Mouse (Mus musculus): ENCODE results near the gene Zfp446. TPM values are rescaled to one million over a fixed set of nuclear protein-coding genes. Genes with fewer than 3 reads are reported as not detected.

The Zfp446 gene
- polyA plus RNA-seq, 1 experiment from 2014 or later = 9.6 TPM

DNA sequence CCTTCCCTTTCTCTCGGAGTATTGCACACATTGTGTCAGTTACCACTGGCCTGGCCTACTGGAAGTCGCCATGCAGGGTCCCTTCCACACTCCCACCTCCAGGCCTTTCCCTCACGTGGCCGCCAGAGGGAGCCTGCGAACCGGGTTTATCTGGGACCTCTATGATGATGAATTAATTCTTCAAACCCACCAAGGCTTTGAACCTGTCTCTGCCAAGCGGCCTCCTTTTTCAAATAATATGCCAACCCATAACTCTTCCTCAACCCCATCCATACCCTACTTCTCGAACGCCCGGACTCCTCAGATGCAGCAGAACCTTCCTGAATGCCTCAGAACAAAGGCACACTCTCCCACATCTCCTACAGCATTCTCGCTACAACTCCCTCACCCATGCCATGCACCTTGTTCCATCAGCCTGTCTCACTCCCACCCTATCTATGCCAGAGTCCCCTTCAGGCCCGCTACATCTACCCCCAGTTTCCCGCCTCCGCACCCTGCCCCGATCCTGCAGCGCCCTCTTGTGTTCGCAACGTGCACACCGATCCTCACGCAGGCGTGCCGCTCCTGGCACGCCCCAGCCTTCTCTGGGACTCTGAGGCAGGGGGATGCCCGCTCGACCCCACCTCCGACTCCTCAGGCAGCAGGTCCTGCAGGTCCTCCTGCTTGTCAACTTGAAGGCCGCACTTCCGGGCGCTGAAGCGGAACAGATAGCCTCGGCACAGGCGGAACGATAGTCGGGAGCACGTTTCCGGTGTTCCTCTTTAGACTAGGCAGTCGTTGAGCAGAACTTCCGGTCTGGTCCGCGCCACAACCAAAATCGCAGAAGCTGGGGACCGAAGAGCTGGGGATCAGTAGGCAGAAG, 31.7 kb downstream of the Zfp446 start:
- Histone ChIP-seq H3K27me3 (ENCODE audit: control insufficient read depth, insufficient read depth, low read length) (peaks cover 8% of the 10 kb centered on the region), H3K9me3 (ENCODE audit: control insufficient read depth, low read length) (no peaks in the 10 kb centered on the region), H3K4me1 (ENCODE audit: control insufficient read depth, insufficient read depth, low read length) (peaks cover 16% of the 10 kb centered on the region), H3K36me3 (ENCODE audit: control insufficient read depth, insufficient read depth, low read length) (peaks cover 10% of the 10 kb centered on the region; the same call in 1 of the 2 replicates), H3K27ac (ENCODE audit: low read depth, low read length) (peak overlapping the region; percentile 93), H3K9ac (ENCODE audit: low read length) (peak overlapping the region; percentile 82), H3K4me3 (ENCODE audit: low read depth, low read length) (peak overlapping the region; percentile 56), H3K4me2 (peak overlapping the region; percentile 53)
- ATAC-seq (ENCODE audit: low FRiP score) (peak; percentile 92), DNase-seq (ENCODE audit: low spot score, missing footprints) (peak; percentile 100)
- WGBS = under 1% methylated on average over 42 of the region's 42 CpGs

DNA sequence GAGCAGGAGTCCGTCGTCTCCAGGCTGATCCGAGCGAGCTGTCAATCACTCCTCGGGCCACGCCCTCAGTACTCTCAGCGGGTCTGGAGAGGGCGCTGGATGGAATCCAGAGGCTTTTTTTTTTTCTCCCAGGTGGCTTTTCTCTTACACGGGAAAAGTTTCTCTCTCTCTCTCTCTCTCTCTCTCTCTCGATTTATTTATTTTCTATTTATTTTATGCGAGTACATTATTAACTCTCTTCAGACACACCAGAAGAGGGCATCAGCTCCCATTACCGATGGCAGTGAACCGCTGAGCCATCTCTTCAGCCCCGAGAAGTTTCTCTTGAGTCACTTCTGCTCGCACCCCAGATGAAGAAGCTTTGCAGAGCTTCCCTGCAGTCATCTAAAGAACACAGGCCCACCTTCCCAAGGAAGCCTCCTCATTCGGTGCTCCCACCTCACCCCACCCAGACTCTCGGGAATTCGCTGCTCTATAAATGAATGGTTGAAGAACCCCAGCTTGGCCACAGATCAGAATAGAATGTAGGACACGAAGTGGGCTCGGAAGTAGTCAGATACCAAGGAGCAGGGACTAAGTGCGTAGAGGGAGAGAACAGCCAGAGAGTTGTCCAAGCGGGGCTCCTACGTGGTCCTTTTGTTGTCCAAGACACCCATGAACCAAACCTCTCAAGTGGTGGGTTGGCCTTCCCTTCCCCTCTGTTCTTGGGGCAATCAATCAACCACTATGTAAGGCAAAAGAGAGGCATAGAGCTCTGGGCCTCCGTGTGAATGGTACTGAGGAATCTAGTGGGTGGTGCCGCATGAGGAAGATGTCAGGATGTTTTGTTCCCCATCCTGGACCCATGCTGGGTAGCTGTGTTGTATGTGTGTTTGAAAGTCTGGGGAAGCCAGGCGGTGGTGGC, 32.6 kb downstream of the Zfp446 start, which contains the start of gene Zbtb45:
Gene Zbtb45 (minus strand): TSS at position 30 of the 904 bp plus-strand sequence.
- peaks cover 10% of the 10 kb centered on the region; the same call in 1 of the 2 replicates for H3K36me3 ChIP-seq (ENCODE audit: control insufficient read depth, insufficient read depth, low read length)
- H3K4me2 ChIP-seq = peak within 1 kb of the TSS; percentile 53
- peak; percentile 1; the same call in 1 of the 2 replicates for ATAC-seq (ENCODE audit: low FRiP score)
- H3K27me3 ChIP-seq (ENCODE audit: control insufficient read depth, insufficient read depth, low read length) = peaks cover 8% of the 10 kb centered on the region
- H3K4me1 ChIP-seq (ENCODE audit: control insufficient read depth, insufficient read depth, low read length) = peaks cover 16% of the 10 kb centered on the region
- no peaks in the 10 kb centered on the region for H3K9me3 ChIP-seq (ENCODE audit: control insufficient read depth, low read length)
- 16% methylated on average over 26 of the region's 26 CpGs for WGBS
- peak within 1 kb of the TSS; percentile 56 for H3K4me3 ChIP-seq (ENCODE audit: low read depth, low read length)
- H3K9ac ChIP-seq (ENCODE audit: low read length) = peak within 1 kb of the TSS; percentile 82
- DNase-seq (ENCODE audit: low spot score, missing footprints) = peak; percentile 90
- H3K27ac ChIP-seq (ENCODE audit: low read depth, low read length) = peak within 1 kb of the TSS; percentile 93

DNA sequence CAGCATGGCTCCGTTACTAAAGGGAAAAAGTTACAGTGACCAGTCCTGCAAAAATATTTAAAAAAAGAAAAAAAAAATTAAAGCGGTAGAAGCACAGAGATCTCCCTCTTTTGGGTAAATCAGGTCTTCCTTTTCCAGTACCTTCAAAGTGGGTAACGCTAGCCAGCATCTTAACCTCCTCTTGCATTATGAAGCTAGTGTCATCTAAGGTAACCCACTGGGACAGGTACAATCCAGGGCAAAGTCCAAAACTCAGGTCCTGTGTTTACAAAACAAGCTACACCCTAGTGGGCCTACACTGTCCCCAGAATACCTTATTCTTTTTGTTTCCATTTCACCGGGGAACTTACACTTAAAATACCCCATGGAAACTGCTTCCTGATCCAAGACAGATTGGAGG, 36.0 kb downstream of the Zfp446 start:
- no peak overlapping the region for H3K9ac ChIP-seq (ENCODE audit: low read length)
- peaks cover 9% of the 10 kb centered on the region; the same call in 1 of the 2 replicates for H3K4me1 ChIP-seq (ENCODE audit: control insufficient read depth, insufficient read depth, low read length)
- no peak overlapping the region for H3K27ac ChIP-seq (ENCODE audit: low read depth, low read length)
- ATAC-seq (ENCODE audit: low FRiP score) = no peak
- H3K9me3 ChIP-seq (ENCODE audit: control insufficient read depth, low read length) = no peaks in the 10 kb centered on the region
- DNase-seq (ENCODE audit: low spot score, missing footprints) = no peak
- no peak overlapping the region for H3K4me2 ChIP-seq
- no peak overlapping the region for H3K4me3 ChIP-seq (ENCODE audit: low read depth, low read length)
- H3K36me3 ChIP-seq (ENCODE audit: control insufficient read depth, insufficient read depth, low read length) = no peaks in the 10 kb centered on the region
- no peaks in the 10 kb centered on the region for H3K27me3 ChIP-seq (ENCODE audit: control insufficient read depth, insufficient read depth, low read length)
- 64% methylated on average over 4 of the region's 4 CpGs for WGBS

GRCm38 (mm10) chr7:13014275-13014839, 36.7 kb downstream of the Zfp446 start:
- Histone ChIP-seq H3K4me1 (ENCODE audit: control insufficient read depth, insufficient read depth, low read length) (peaks cover 6% of the 10 kb centered on the region; the same call in 1 of the 2 replicates), H3K9me3 (ENCODE audit: control insufficient read depth, low read length) (no peaks in the 10 kb centered on the region), H3K9ac (ENCODE audit: low read length) (no peak overlapping the region), H3K4me2 (no peak overlapping the region), H3K27me3 (ENCODE audit: control insufficient read depth, insufficient read depth, low read length) (no peaks in the 10 kb centered on the region), H3K4me3 (ENCODE audit: low read depth, low read length) (no peak overlapping the region), H3K27ac (ENCODE audit: low read depth, low read length) (no peak overlapping the region), H3K36me3 (ENCODE audit: control insufficient read depth, insufficient read depth, low read length) (no peaks in the 10 kb centered on the region)
- ATAC-seq (ENCODE audit: low FRiP score) = no peak
- peak; percentile 35 for DNase-seq (ENCODE audit: low spot score, missing footprints)
- 44% methylated on average over 6 of the region's 6 CpGs for WGBS

- WGBS = 84% methylated on average over 1 of the region's 1 CpGs
- no peak overlapping the region for H3K4me2 ChIP-seq
Measured at GRCm38 (mm10) chr7:13015217-13015616, 37.6 kb downstream of the Zfp446 start.

GRCm38 (mm10) chr7:13022773-13023535, 45.3 kb downstream of the Zfp446 start:
- WGBS = 4% methylated on average over 31 of the region's 31 CpGs
- H3K4me1 ChIP-seq (ENCODE audit: control insufficient read depth, insufficient read depth, low read length) = peaks cover 18% of the 10 kb centered on the region
- no peaks in the 10 kb centered on the region for H3K9me3 ChIP-seq (ENCODE audit: control insufficient read depth, low read length)
- ATAC-seq (ENCODE audit: low FRiP score) (peak; percentile 74), DNase-seq (ENCODE audit: low spot score, missing footprints) (peak; percentile 98)
- H3K27ac ChIP-seq (ENCODE audit: low read depth, low read length) = peak overlapping the region; percentile 97
- peak overlapping the region; percentile 93 for H3K4me2 ChIP-seq
- H3K4me3 ChIP-seq (ENCODE audit: low read depth, low read length) = peak overlapping the region; percentile 97
- H3K27me3 ChIP-seq (ENCODE audit: control insufficient read depth, insufficient read depth, low read length) = no peaks in the 10 kb centered on the region
- peaks cover 18% of the 10 kb centered on the region for H3K36me3 ChIP-seq (ENCODE audit: control insufficient read depth, insufficient read depth, low read length)
- peak overlapping the region; percentile 98 for H3K9ac ChIP-seq (ENCODE audit: low read length)

More at GRCm38 (mm10) chr7:13015217-13015616, 37.6 kb downstream of the Zfp446 start:
- Histone ChIP-seq H3K4me1 (ENCODE audit: control insufficient read depth, insufficient read depth, low read length) (peaks cover 5% of the 10 kb centered on the region; the same call in 1 of the 2 replicates), H3K9ac (ENCODE audit: low read length) (no peak overlapping the region), H3K9me3 (ENCODE audit: control insufficient read depth, low read length) (no peaks in the 10 kb centered on the region), H3K27ac (ENCODE audit: low read depth, low read length) (no peak overlapping the region), H3K36me3 (ENCODE audit: control insufficient read depth, insufficient read depth, low read length) (no peaks in the 10 kb centered on the region), H3K4me3 (ENCODE audit: low read depth, low read length) (no peak overlapping the region), H3K27me3 (ENCODE audit: control insufficient read depth, insufficient read depth, low read length) (no peaks in the 10 kb centered on the region)
- DNase-seq (ENCODE audit: low spot score, missing footprints) (peak; percentile 59), ATAC-seq (ENCODE audit: low FRiP score) (no peak)

DNA sequence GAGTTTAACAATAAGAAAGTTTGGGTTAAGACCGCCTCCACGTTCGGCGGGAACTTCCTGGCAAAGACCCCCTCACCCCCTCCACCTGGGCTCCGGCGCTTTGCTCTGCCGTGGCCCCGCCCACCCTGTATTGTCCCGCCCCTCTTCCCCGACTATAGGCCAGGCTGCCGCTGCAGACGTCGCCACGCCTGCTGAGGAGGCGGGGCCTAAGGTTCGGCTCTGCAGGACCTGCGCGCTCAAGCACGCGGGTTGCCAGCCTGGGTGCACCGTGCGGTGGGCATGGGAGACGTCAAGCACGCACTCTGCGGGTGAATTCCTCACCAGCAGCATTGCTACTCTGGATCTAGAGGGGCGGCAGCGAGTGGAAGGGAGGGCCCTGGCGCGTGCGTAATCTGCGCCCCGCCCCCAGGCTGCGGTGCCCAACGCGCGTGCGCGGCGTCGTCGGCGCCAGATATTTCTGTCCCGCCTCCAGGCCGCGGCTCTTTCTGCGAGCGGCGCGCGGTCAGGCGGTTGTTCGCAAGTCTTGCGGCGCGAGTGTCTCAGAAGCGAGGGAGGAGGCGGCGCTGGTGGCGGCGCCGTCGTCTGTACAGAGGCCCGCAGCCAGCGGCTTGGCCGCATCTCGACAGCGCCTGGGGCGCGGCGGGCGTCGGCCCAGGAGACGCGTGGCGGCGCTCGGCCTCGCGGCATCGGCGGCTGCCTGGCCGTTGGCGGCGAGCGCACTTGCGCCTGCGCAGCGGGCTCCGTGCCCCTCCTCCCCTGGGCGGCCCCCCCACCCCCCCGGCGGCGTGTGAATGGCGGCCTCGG, 46.5 kb downstream of the Zfp446 start:
- Histone ChIP-seq H3K9ac (ENCODE audit: low read length) (peak overlapping the region; percentile 98), H3K27ac (ENCODE audit: low read depth, low read length) (peak overlapping the region; percentile 97), H3K36me3 (ENCODE audit: control insufficient read depth, insufficient read depth, low read length) (peaks cover 30% of the 10 kb centered on the region), H3K9me3 (ENCODE audit: control insufficient read depth, low read length) (no peaks in the 10 kb centered on the region), H3K27me3 (ENCODE audit: control insufficient read depth, insufficient read depth, low read length) (no peaks in the 10 kb centered on the region), H3K4me3 (ENCODE audit: low read depth, low read length) (peak overlapping the region; percentile 97), H3K4me2 (peak overlapping the region; percentile 93), H3K4me1 (ENCODE audit: control insufficient read depth, insufficient read depth, low read length) (peaks cover 18% of the 10 kb centered on the region)
- under 1% methylated on average over 80 of the region's 95 CpGs for WGBS
- DNase-seq (ENCODE audit: low spot score, missing footprints) (peak; percentile 100), ATAC-seq (ENCODE audit: low FRiP score) (peak; percentile 85)

Data from midbrain, embryonic 11.5 days (tissue).